Mouse (Mus musculus) midbrain, postnatal 0 days (tissue): ENCODE data around the gene Btf3. TPM values are rescaled to one million over a fixed set of nuclear protein-coding genes. Genes with fewer than 3 reads are reported as not detected.
A peak's percentile ranks its signal among the peaks of the same experiment; 100 is the strongest.

Experiments
- ATAC-seq: fragments of 200-750 bp; cut with Nextera tagmentation; 2 replicates; pipeline ENCODE4 v1.8.0; 2017; ENCODE audit warnings: moderate number of reproducible peaks, mild to moderate bottlenecking, moderate TSS enrichment, moderate library complexity; ENCODE audit not compliant: low FRiP score
- DNase-seq: peaks from one replicate; pipeline ENCODE4 v3.0.0-alpha.2; 2015; ENCODE audit warnings: low spot score
- H3K27ac ChIP-seq: fragments of 300-500 bp; sonication (generic); 2 replicates; pipeline ENCODE4 v1.5.1; 2014; ENCODE audit warnings: low read depth, mild to moderate bottlenecking, low read length, mixed read lengths
- H3K27me3 ChIP-seq: fragments of 300-500 bp; sonication (generic); 2 replicates; pipeline ENCODE4 v1.6.1; 2014; ENCODE audit warnings: low read length, control low read depth, mixed read lengths; ENCODE audit not compliant: insufficient read depth
- H3K36me3 ChIP-seq: fragments of 300-500 bp; sonication (generic); 2 replicates; pipeline ENCODE4 v1.6.1; 2014; ENCODE audit warnings: low read length, control low read depth, mixed read lengths; ENCODE audit not compliant: insufficient read depth
- H3K4me1 ChIP-seq: fragments of 300-500 bp; sonication (generic); 2 replicates; pipeline ENCODE4 v1.6.1; 2014; ENCODE audit warnings: mild to moderate bottlenecking, control low read depth, antibody characterized with exemption, low read length, mixed read lengths; ENCODE audit not compliant: insufficient read depth
- H3K4me2 ChIP-seq: fragments of 300-500 bp; sonication (generic); 2 replicates; pipeline ENCODE4 v1.6.1; 2014; ENCODE audit warnings: low read depth, mild to moderate bottlenecking, low read length, mixed read lengths; ENCODE audit not compliant: poor library complexity, severe bottlenecking
- H3K4me3 ChIP-seq: fragments of 300-500 bp; sonication (generic); 2 replicates; pipeline ENCODE4 v1.5.1; 2014; ENCODE audit warnings: low read depth, mild to moderate bottlenecking, low read length, moderate library complexity
- H3K9ac ChIP-seq: fragments of 300-500 bp; sonication (generic); replicated peaks from 2 replicates; pipeline ENCODE4 v1.6.1; 2014; ENCODE audit warnings: mild to moderate bottlenecking, low read length, moderate library complexity, mixed read lengths; ENCODE audit not compliant: poor library complexity, severe bottlenecking
- H3K9me3 ChIP-seq: fragments of 300-500 bp; sonication (generic); 2 replicates; pipeline ENCODE4 v1.6.1; 2016; ENCODE audit warnings: low read length, control low read depth
- CTCF ChIP-seq: IDR thresholded peaks from 2 replicates; pipeline ENCODE4 v1.5.1; 2016; ENCODE audit warnings: antibody characterized with exemption, mild to moderate bottlenecking
- WGBS: fragments of 180-500 bp; shearing (Covaris S2); extraction: QIAGEN DNeasy Blood & Tissue Kit; methylation state at CpG from one replicate; pipeline ENCODE4 v1.1.7; 2014; 5-methylcytosine and 5-hydroxymethylcytosine counted together
- polyA plus RNA-seq: library from polyadenylated mRNA; unstranded; fragments of >200 nt; fragmentation: Nextera tagmentation; extraction: Ambion mirVana; gene quantifications from 2 replicates; pipeline ENCODE4 v1.2.1, GENCODE M21; 2015
- total RNA-seq: library from RNA; depleted of rRNA; stranded (reverse); fragments of >200 nt; gene quantifications from 2 replicates; pipeline ENCODE4 v1.2.3, GENCODE M21; 2014; rRNA removed

The Btf3 gene
- total and polyA plus RNA-seq, 2 experiments from 2014 or later: 269 to 472 TPM

DNA sequence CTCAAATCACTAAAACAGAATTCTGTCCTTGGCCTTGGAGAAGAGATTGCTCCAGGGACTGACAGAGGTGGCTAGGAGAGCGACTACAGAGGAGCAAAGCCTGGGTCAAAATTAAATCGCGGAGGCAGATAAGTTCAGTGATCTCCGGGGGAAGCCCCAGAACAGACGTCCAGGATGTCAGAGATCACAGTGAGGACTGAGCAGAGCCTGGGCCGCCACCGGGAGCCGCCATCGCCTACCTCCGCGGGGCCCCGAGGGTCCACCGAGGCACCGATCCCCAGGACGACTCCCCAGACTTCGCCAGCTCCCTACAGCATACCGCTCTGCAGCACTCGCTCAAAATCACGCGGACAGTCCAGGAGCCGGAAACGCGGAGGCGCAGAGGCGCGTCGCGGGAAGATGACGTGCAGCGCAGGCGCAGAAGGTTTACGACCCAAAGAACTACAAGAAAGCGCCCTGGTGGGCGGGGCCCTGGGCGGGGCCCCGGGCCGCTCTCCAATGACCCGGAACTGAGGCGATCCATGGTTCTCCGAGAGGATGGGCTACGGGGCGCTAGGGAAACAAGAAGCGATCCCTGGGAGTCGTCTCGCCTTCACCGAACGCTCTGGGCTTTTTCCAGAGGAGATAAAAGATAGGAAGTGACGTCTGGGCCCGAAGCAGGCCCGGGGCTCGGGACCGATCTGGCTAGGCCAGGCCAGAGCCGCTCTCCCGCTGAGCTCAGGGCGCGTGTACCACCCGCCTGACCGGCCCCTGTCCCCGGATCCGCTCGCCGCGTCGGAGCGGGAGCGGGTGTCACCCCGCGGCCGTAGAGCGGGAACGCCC lies 54.0 kb downstream of the Btf3 start, which contains the start of the genes Utp15 and Ankra2:
Utp15 (minus strand) TSS at position 406 of the 822 bp plus-strand sequence.
Ankra2 (plus strand) TSS at position 439 of the 822 bp plus-strand sequence.
- Histone ChIP-seq H3K27ac (peak within 1 kb of the TSS; percentile 94), H3K4me2 (peak within 1 kb of the TSS; percentile 81), H3K36me3 (peaks cover 8% of the 10 kb centered on the region; the same call in 1 of the 2 replicates), H3K9ac (peak within 1 kb of the TSS; percentile 92), H3K4me1 (peaks cover 4% of the 10 kb centered on the region; the same call in 1 of the 2 replicates), H3K27me3 (no peaks in the 10 kb centered on the region), H3K4me3 (peak within 1 kb of the TSS; percentile 93), H3K9me3 (no peaks in the 10 kb centered on the region)
- ATAC-seq: peak; percentile 100
- under 1% methylated on average over 70 of the region's 71 CpGs for WGBS
- DNase-seq: peak; percentile 99
- no peak for TF ChIP-seq CTCF

Other genes with a start within 250 kb of the Btf3 start
- gene Arhgef28, start 110.6 kb downstream of the Btf3 start, total RNA-seq: 29.1 and 41.5 TPM in 2 replicates
- 31.2 and 34.3 TPM in 2 replicates for gene Arhgef28, start 110.6 kb downstream of the Btf3 start, polyA plus RNA-seq
- gene Utp15, start 54.0 kb downstream of the Btf3 start, total RNA-seq: 24.7 and 35.2 TPM in 2 replicates
- 24.1 and 26.0 TPM in 2 replicates for gene Utp15, start 54.0 kb downstream of the Btf3 start, polyA plus RNA-seq
- 81.8 and 102 TPM in 2 replicates for gene Ankra2, start 53.9 kb downstream of the Btf3 start, total RNA-seq
- gene Ankra2, start 53.9 kb downstream of the Btf3 start, polyA plus RNA-seq: 102 and 109 TPM in 2 replicates
- gene Gm21976, start 37.1 kb downstream of the Btf3 start, total RNA-seq: 3.0 TPM in 1 of 2 replicates, not detected in the other
- not detected in 2 replicates for gene Gm21976, start 37.1 kb downstream of the Btf3 start, polyA plus RNA-seq
- gene Foxd1, start 37.2 kb upstream of the Btf3 start, total RNA-seq: 2.4 and 2.5 TPM in 2 replicates
- 0.59 and 0.74 TPM in 2 replicates for gene Foxd1, start 37.2 kb upstream of the Btf3 start, polyA plus RNA-seq
- not detected in 2 replicates for gene Gm10320, start 175.0 kb upstream of the Btf3 start, total RNA-seq
- gene Gm10320, start 175.0 kb upstream of the Btf3 start, polyA plus RNA-seq: 0.43 and 1.2 TPM in 2 replicates